Mouse (Mus musculus) hindbrain, postnatal 0 days (tissue): ENCODE measurements around the gene Vezf1. TPM values are rescaled to one million over a fixed set of nuclear protein-coding genes. Genes with fewer than 3 reads are reported as not detected.

Source experiments
- ATAC-seq: fragments of 200-750 bp; cut with Nextera tagmentation; 2 replicates; pipeline ENCODE4 v1.8.0; 2017; ENCODE audit warnings: mild to moderate bottlenecking, moderate TSS enrichment, moderate library complexity
- DNase-seq: peaks from one replicate; pipeline ENCODE4 v3.0.0-alpha.2; 2015; ENCODE audit warnings: low spot score
- H3K27ac ChIP-seq: fragments of 300-500 bp; sonication (generic); 2 replicates; pipeline ENCODE4 v1.5.1; 2014; ENCODE audit warnings: mild to moderate bottlenecking
- H3K27me3 ChIP-seq: fragments of 300-500 bp; sonication (generic); 2 replicates; pipeline ENCODE4 v1.6.1; 2014; ENCODE audit warnings: low read length, mixed read lengths; ENCODE audit not compliant: insufficient read depth
- H3K36me3 ChIP-seq: fragments of 300-500 bp; sonication (generic); 2 replicates; pipeline ENCODE4 v1.6.1; 2014; ENCODE audit warnings: low read length, mixed read lengths; ENCODE audit not compliant: insufficient read depth
- H3K4me1 ChIP-seq: fragments of 300-500 bp; sonication (generic); 2 replicates; pipeline ENCODE4 v1.6.1; 2014; ENCODE audit warnings: antibody characterized with exemption, low read length, mixed read lengths; ENCODE audit not compliant: insufficient read depth
- H3K4me2 ChIP-seq: fragments of 300-500 bp; sonication (generic); 2 replicates; pipeline ENCODE4 v1.6.1; 2014; ENCODE audit warnings: low read depth, mild to moderate bottlenecking, low read length, moderate library complexity, mixed read lengths
- H3K4me3 ChIP-seq: fragments of 300-500 bp; sonication (generic); 2 replicates; pipeline ENCODE4 v1.5.1; 2014; ENCODE audit warnings: low read length
- H3K9ac ChIP-seq: fragments of 300-500 bp; sonication (generic); replicated peaks from 2 replicates; pipeline ENCODE4 v1.6.1; 2014; ENCODE audit warnings: mild to moderate bottlenecking, low read length, moderate library complexity, mixed read lengths
- H3K9me3 ChIP-seq: fragments of 300-500 bp; sonication (generic); 2 replicates; pipeline ENCODE4 v1.6.1; 2016; ENCODE audit warnings: low read length, mixed read lengths
- CTCF ChIP-seq: IDR thresholded peaks from 2 replicates; pipeline ENCODE4 v1.5.1; 2016; ENCODE audit warnings: antibody characterized with exemption, control low read depth, low read depth
- WGBS: fragments of 180-500 bp; shearing (Covaris S2); extraction: QIAGEN DNeasy Blood & Tissue Kit; methylation state at CpG from one replicate; pipeline ENCODE4 v1.1.7; 2014; 5-methylcytosine and 5-hydroxymethylcytosine counted together
- polyA plus RNA-seq: library from polyadenylated mRNA; unstranded; fragments of >200 nt; fragmentation: Nextera tagmentation; extraction: Ambion mirVana; gene quantifications from 2 replicates; pipeline ENCODE4 v1.2.1, GENCODE M21; 2015
- total RNA-seq: library from RNA; depleted of rRNA; stranded (reverse); fragments of >200 nt; gene quantifications from 2 replicates; pipeline ENCODE4 v1.2.3, GENCODE M21; 2014

Gene Vezf1
- total and polyA plus RNA-seq, 2 experiments from 2014 or later, result 31.9 to 33.5 TPM

DNA sequence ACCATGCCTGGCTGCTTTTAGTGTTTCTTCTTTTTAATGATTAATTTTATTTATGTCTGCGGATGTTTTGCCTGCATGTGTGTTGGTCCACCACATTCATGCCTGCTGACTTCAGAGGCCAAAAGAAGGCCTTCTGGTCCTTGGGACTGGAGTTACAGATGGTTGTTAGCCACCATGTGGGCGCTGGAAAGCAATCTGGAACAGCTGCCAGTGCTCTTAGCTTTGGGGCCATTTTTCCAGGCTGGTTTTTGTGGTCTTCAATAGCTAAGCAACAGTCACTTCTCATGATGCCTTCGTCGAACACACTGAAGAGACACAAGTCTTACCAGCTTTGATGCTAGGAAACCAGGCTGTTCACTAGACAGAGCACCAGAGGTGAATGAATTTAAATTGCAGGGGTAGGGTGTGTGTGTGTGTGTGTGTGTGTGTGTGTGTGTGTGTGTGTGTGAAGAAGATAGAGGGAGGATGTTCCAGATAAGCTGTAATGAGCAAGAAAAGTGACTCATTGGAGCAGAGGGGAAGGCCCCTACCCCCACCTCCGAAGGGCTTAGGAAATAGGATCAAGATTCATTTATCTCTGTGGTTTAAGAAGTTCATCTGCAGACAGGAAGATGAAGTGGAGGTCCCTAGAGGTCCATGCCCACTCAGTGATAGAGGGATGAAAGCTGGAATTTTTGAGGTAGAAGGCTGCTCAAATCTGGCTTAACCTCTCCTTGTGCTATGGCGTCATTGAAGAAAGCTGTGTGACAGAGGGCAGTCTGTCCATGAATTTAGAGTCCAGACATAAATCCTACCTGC lies 37.6 kb downstream of the Vezf1 start:
- Histone ChIP-seq H3K4me2 (no peak overlapping the region), H3K9ac (no peak overlapping the region), H3K9me3 (no peaks in the 10 kb centered on the region), H3K27ac (no peak overlapping the region), H3K4me3 (no peak overlapping the region), H3K4me1 (peaks cover 4% of the 10 kb centered on the region), H3K36me3 (no peaks in the 10 kb centered on the region), H3K27me3 (no peaks in the 10 kb centered on the region)
- WGBS, result 68% methylated on average over 6 of the region's 6 CpGs
- ATAC-seq (no peak), DNase-seq (no peak)
- no peak for TF ChIP-seq CTCF

DNA sequence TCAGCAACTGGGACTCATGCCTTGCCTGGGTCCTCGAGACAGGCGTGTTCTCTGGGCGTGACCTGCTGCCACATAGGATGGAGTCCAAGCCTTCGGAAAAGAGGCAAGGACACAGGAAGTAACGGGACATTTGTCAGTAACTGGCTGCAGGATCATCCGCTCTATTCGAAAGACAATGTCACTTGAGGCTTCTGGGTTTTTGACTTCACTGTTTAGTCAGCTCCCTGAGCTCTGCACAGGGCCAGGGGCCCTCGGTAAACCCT lies 38.1 kb downstream of the Vezf1 start:
- Histone ChIP-seq H3K9ac (no peak overlapping the region), H3K27me3 (no peaks in the 10 kb centered on the region), H3K4me2 (no peak overlapping the region), H3K27ac (no peak overlapping the region), H3K36me3 (no peaks in the 10 kb centered on the region), H3K4me3 (no peak overlapping the region), H3K9me3 (no peaks in the 10 kb centered on the region), H3K4me1 (no peaks in the 10 kb centered on the region; the same call in 1 of the 2 replicates)
- no peak for ATAC-seq
- TF ChIP-seq CTCF, result no peak
- 83% methylated on average over 8 of the region's 8 CpGs for WGBS
- no peak for DNase-seq

DNA sequence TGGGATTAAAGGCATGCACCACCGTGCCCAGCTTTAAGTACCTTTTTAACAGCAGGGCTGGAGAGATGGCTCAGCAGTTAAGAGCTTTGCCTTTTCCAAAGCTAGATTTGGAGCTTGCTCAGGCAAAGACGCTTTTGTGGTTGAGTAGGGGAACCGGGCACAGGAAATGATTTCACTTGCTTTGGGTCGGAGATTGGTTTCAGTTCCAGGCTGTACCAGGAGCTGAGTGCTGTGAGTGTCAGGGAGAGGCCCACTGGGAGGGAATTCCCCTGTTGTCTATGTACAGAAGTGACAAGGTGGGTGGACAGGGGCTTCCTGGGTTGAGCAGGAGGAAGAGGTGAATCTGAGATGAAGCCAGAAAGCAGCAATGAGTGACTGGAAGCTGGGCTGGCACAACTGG lies 39.3 kb downstream of the Vezf1 start:
- Histone ChIP-seq H3K9me3 (no peaks in the 10 kb centered on the region), H3K4me1 (no peaks in the 10 kb centered on the region), H3K27ac (no peak overlapping the region), H3K4me2 (no peak overlapping the region), H3K4me3 (no peak overlapping the region), H3K9ac (no peak overlapping the region), H3K27me3 (no peaks in the 10 kb centered on the region), H3K36me3 (no peaks in the 10 kb centered on the region)
- no peak for DNase-seq
- 84% methylated on average over 4 of the region's 4 CpGs for whole genome bisulfite sequencing
- no peak for ATAC-seq
- TF ChIP-seq CTCF, result no peak

DNA sequence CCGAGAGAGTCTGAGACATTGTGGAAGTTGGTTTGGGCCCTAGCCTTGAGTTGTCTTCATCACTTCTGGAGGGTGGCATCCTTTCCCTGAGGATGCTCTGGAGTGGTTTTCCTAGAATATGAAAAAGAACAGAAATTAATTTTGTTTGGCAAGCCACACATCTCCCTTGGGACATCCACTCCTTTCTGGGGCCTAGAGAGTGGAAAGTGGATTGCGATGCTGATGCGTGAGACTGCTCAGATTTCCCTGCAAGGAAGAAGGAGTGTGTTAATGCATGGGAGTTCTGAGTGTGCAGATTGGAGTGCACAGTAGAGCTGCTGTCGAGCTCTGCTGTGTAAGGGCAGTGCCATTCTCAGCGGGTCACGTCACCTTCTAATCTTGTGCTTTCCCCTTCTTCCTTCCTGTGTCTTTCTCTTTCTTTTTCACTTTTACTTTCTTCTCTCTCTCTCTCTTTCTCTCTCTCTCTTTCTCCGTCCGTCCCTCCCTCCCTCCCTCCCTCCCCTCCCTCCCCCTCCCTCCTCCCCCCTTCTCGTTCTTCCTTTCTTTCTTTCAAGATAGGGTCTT lies 42.0 kb downstream of the Vezf1 start:
- no peak overlapping the region for H3K4me2 ChIP-seq
- no peak for ATAC-seq
- peaks cover 10% of the 10 kb centered on the region; the same call in 1 of the 2 replicates for H3K4me1 ChIP-seq
- no peaks in the 10 kb centered on the region for H3K27me3 ChIP-seq
- H3K36me3 ChIP-seq, result no peaks in the 10 kb centered on the region
- 68% methylated on average over 7 of the region's 9 CpGs for WGBS
- no peak overlapping the region for H3K9ac ChIP-seq
- no peak for DNase-seq
- H3K4me3 ChIP-seq, result no peak overlapping the region
- no peak overlapping the region for H3K27ac ChIP-seq
- TF ChIP-seq CTCF, result no peak
- H3K9me3 ChIP-seq, result no peaks in the 10 kb centered on the region

DNA sequence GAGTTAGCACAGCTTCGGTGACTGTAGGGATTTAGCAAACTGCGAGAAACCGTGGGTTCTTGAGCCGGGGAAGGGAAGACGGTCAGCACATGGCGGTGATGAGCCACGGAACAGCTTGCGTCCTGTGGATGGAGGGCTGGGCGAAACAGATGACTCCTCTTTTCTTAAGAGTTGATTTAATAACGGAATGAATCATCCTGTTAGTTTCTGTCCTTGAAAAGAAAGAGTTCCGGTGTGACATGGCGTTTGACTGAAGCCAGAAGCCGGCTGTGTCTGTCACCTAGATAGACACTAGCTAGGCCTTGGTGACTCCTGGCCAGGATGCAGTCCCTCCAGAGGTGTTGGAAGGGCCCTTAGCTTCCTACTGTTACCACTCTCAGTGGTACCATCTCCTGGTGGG lies 44.0 kb downstream of the Vezf1 start:
- no peak for TF ChIP-seq CTCF
- H3K27ac ChIP-seq, result 0 out of 2 replicates have a peak overlapping the region, but pooled peaks have one; percentile 48
- no peaks in the 10 kb centered on the region for H3K36me3 ChIP-seq
- 62% methylated on average over 13 of the region's 13 CpGs for WGBS
- H3K9ac ChIP-seq, result no peak overlapping the region
- H3K4me1 ChIP-seq, result peaks cover 14% of the 10 kb centered on the region; the same call in 1 of the 2 replicates
- no peaks in the 10 kb centered on the region for H3K27me3 ChIP-seq
- DNase-seq, result no peak
- no peak for ATAC-seq
- no peak overlapping the region for H3K4me3 ChIP-seq
- H3K4me2 ChIP-seq, result no peak overlapping the region
- no peaks in the 10 kb centered on the region for H3K9me3 ChIP-seq

DNA sequence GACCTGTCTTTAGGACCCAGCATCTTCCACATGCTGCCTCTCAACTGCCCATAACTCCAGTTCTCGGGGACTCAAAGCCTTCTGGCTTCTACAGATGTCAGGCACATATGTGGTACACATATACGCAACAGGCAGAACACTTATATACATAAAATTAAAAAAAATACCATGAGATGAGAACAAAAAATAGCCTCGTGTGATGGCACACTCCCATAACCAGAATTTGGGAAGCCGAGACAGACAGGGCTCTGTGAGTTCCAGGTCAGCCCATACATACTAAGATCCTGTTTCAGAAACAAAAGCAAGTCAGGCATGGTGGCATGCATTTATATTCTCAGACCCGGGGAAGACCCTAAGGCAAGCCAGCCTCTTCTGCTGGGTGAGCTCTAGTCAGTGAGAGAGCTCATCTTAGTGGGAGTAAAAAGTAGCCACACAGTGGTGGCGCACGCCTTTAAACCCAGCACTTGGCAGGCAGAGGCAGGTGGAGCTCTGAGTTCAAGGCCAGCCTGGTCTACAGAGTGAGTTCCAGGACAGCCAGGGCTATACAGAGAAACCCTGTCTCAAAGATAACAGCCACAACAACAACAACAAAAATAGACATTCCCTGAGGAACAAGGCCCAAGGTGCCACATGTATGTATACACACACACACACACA lies 44.7 kb downstream of the Vezf1 start:
- no peak overlapping the region for H3K4me2 ChIP-seq
- 75% methylated on average over 7 of the region's 7 CpGs for WGBS
- no peaks in the 10 kb centered on the region for H3K9me3 ChIP-seq
- H3K4me3 ChIP-seq, result no peak overlapping the region
- H3K36me3 ChIP-seq, result no peaks in the 10 kb centered on the region
- no peaks in the 10 kb centered on the region for H3K27me3 ChIP-seq
- no peak for DNase-seq
- no peak overlapping the region for H3K9ac ChIP-seq
- no peak for ATAC-seq
- peaks cover 16% of the 10 kb centered on the region for H3K4me1 ChIP-seq
- no peak overlapping the region; the same call in 1 of the 2 replicates for H3K27ac ChIP-seq
- TF ChIP-seq CTCF, result no peak
